Mouse (Mus musculus): ENCODE data around the gene Vps26c.

DNA sequence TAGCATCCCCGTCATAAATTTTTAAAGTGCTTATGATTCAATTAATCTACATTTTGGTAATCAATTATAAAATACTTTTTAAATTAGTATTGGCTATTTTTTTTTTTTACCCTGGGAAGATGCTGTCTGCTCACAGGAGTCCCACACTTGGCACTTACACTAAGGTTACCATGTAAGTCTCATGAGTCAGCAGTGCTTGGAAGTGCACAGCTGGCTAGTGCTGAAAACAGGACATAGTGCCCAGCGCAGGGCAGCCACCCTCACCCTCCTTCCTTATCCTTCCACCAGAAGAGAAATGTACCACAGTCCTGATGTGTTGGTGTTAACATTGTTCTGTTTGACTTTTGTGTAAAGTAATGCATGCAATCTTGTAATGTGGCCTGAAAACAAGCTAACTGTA is 58.2 kb downstream of the Vps26c start:
- no peak for TF ChIP-seq GATA1 (IDR thresholded peaks at IDR 0.05; ENCODE audit: borderline replicate concordance, low read length)
- TF ChIP-seq FLI1 (IDR thresholded peaks at IDR 0.05; ENCODE audit: low read length): no peak
